Mouse (Mus musculus) heart, adult 2 months (tissue): ENCODE results near the gene Jam3.

Experiments
- CTCF ChIP-seq: fragments of 200-600 bp; IDR thresholded peaks from 2 replicates; pipeline ENCODE4 v1.8.1; 2022; ENCODE audit warnings: antibody characterized with exemption, mild to moderate bottlenecking, moderate library complexity
- EP300 ChIP-seq: fragments of 200-500 bp; IDR thresholded peaks from 2 replicates; pipeline ENCODE4 v1.6.1; 2011; ENCODE audit warnings: low read depth, low read length, control low read depth; ENCODE audit not compliant: insufficient read depth
- POLR2A ChIP-seq: fragments of 200-500 bp; IDR thresholded peaks from 2 replicates; pipeline ENCODE4 v1.6.1; 2011; ENCODE audit warnings: mild to moderate bottlenecking, low read depth, low read length, control low read depth; ENCODE audit not compliant: insufficient read depth

DNA sequence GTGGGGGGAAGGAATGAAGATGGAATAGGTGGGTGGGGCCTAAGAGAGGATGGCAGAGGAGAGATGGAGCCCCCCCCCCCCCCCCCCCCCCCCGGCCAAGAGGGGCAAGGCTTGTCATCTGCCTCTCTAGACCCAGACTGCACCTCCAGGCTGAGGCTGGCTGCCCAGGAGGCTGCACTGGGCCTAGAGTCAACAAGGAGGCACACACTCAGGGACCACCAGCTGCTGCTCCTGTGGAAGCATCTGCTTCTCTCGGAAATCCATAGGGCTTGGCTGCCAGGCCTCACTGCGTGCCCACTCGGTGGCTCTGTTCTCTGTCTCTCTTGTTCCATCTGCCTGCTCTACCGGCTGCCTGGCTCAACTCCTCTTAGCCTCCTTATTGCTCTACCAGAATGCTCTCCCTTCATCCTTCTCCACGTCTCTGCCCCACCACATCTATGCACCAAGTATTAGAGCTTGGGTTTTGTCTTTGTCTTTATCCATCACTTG lies 38.4 kb upstream of the Jam3 start:
- no peak for TF ChIP-seq CTCF
- TF ChIP-seq POLR2A = no peak
- no peak for TF ChIP-seq EP300
